Mouse (Mus musculus): ENCODE measurements at regions not wholly inside any gene's neighbourhood (a gene's known extent, or its start where the extent isn't known, plus 50 kb on each side); places are given as distances from the start of the nearest gene placed in this dataset.

GRCm38 (mm10) chr6:4398599-4398980 lies 106.0 kb upstream of the Col1a2 start:
- Histone ChIP-seq H3K27me3 (ENCODE audit: insufficient read depth, low read length) (0 out of 2 replicates have a peak, but pooled peaks cover 6% of the 10 kb centered on the region), H3K27ac (ENCODE audit: low read depth, low read length) (no peak overlapping the region), H3K4me2 (ENCODE audit: low read depth) (no peak overlapping the region), H3K4me3 (ENCODE audit: low read depth, low read length) (no peak overlapping the region), H3K36me3 (ENCODE audit: insufficient read depth) (no peaks in the 10 kb centered on the region), H3K9ac (no peak overlapping the region), H3K4me1 (ENCODE audit: insufficient read depth) (0 out of 2 replicates have a peak, but pooled peaks cover 13% of the 10 kb centered on the region), H3K9me3 (ENCODE audit: low read length) (no peaks in the 10 kb centered on the region)
- ATAC-seq = no peak
- no peak for TF ChIP-seq CTCF (IDR thresholded peaks at IDR 0.05; ENCODE audit: low read depth)
- WGBS = 90% methylated on average over 9 of the region's 9 CpGs
- no peak for DNase-seq

GRCm38 (mm10) chr6:4405301-4405700 lies 99.3 kb upstream of the Col1a2 start:
- Histone ChIP-seq H3K9me3 (ENCODE audit: low read length) (no peaks in the 10 kb centered on the region), H3K4me3 (ENCODE audit: low read depth, low read length) (no peak overlapping the region), H3K27me3 (ENCODE audit: insufficient read depth, low read length) (no peaks in the 10 kb centered on the region), H3K9ac (no peak overlapping the region), H3K4me1 (ENCODE audit: insufficient read depth) (no peaks in the 10 kb centered on the region), H3K36me3 (ENCODE audit: insufficient read depth) (no peaks in the 10 kb centered on the region), H3K27ac (ENCODE audit: low read depth, low read length) (no peak overlapping the region), H3K4me2 (ENCODE audit: low read depth) (no peak overlapping the region)
- ATAC-seq (peak; percentile 84), DNase-seq (peak; percentile 40)
- TF ChIP-seq CTCF (IDR thresholded peaks at IDR 0.05; ENCODE audit: low read depth) = no peak
- 70% methylated on average over 3 of the region's 3 CpGs for WGBS

DNA sequence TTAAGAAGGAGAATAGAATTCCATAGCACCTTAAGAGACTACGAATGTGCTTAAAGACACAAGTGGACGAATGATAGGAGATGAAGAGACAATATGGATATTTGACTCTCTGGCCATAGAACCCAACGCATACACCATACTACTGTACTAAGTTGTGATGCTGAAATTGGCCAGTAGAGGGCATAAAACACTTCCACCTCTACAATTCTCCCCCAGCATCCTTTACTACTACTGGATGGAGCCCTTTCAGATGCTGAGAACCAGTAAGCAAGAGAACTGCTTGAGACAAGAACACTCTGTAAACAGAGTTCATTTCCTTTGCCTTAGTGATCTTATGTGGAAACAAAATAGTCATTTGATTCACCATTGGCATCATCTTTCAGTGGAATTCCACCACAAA lies 96.9 kb upstream of the Col1a2 start:
- Histone ChIP-seq H3K36me3 (ENCODE audit: insufficient read depth) (no peaks in the 10 kb centered on the region), H3K27me3 (ENCODE audit: insufficient read depth, low read length) (no peaks in the 10 kb centered on the region), H3K4me2 (ENCODE audit: low read depth) (no peak overlapping the region), H3K9me3 (ENCODE audit: low read length) (no peaks in the 10 kb centered on the region), H3K9ac (no peak overlapping the region), H3K4me1 (ENCODE audit: insufficient read depth) (no peaks in the 10 kb centered on the region), H3K27ac (ENCODE audit: low read depth, low read length) (no peak overlapping the region), H3K4me3 (ENCODE audit: low read depth, low read length) (no peak overlapping the region)
- no peak for ATAC-seq
- peak; percentile 43 for TF ChIP-seq CTCF (IDR thresholded peaks at IDR 0.05; ENCODE audit: low read depth)
- 58% methylated on average over 3 of the region's 3 CpGs for WGBS
- DNase-seq = no peak

GRCm38 (mm10) chr6:4413201-4413600 lies 91.4 kb upstream of the Col1a2 start:
- Histone ChIP-seq H3K9me3 (ENCODE audit: low read length) (no peaks in the 10 kb centered on the region), H3K9ac (no peak overlapping the region), H3K4me2 (ENCODE audit: low read depth) (no peak overlapping the region), H3K4me3 (ENCODE audit: low read depth, low read length) (no peak overlapping the region), H3K36me3 (ENCODE audit: insufficient read depth) (no peaks in the 10 kb centered on the region), H3K27ac (ENCODE audit: low read depth, low read length) (no peak overlapping the region), H3K4me1 (ENCODE audit: insufficient read depth) (no peaks in the 10 kb centered on the region), H3K27me3 (ENCODE audit: insufficient read depth, low read length) (no peaks in the 10 kb centered on the region)
- TF ChIP-seq CTCF (IDR thresholded peaks at IDR 0.05; ENCODE audit: low read depth) = no peak
- no peak for DNase-seq
- 83% methylated on average over 3 of the region's 3 CpGs for WGBS
- no peak for ATAC-seq

GRCm38 (mm10) chr6:4414166-4414565 lies 90.4 kb upstream of the Col1a2 start:
- H3K27me3 ChIP-seq (ENCODE audit: insufficient read depth, low read length) = no peaks in the 10 kb centered on the region
- no peak for DNase-seq
- WGBS = 33% methylated on average over 6 of the region's 6 CpGs

GRCm38 (mm10) chr6:4415206-4415605 lies 89.4 kb upstream of the Col1a2 start:
- Histone ChIP-seq H3K4me2 (ENCODE audit: low read depth) (no peak overlapping the region), H3K4me1 (ENCODE audit: insufficient read depth) (no peaks in the 10 kb centered on the region), H3K27ac (ENCODE audit: low read depth, low read length) (no peak overlapping the region), H3K9ac (no peak overlapping the region), H3K27me3 (ENCODE audit: insufficient read depth, low read length) (no peaks in the 10 kb centered on the region), H3K36me3 (ENCODE audit: insufficient read depth) (no peaks in the 10 kb centered on the region), H3K4me3 (ENCODE audit: low read depth, low read length) (no peak overlapping the region), H3K9me3 (ENCODE audit: low read length) (no peaks in the 10 kb centered on the region)
- DNase-seq (no peak), ATAC-seq (no peak)
- no peak for TF ChIP-seq CTCF (IDR thresholded peaks at IDR 0.05; ENCODE audit: low read depth)
- WGBS = 87% methylated on average over 7 of the region's 7 CpGs

More at GRCm38 (mm10) chr6:4414166-4414565, 90.4 kb upstream of the Col1a2 start:
- no peak overlapping the region for H3K4me2 ChIP-seq (ENCODE audit: low read depth)
- H3K4me1 ChIP-seq (ENCODE audit: insufficient read depth) = no peaks in the 10 kb centered on the region
- H3K4me3 ChIP-seq (ENCODE audit: low read depth, low read length) = no peak overlapping the region
- H3K9me3 ChIP-seq (ENCODE audit: low read length) = no peaks in the 10 kb centered on the region
- ATAC-seq = no peak
- no peaks in the 10 kb centered on the region for H3K36me3 ChIP-seq (ENCODE audit: insufficient read depth)
- TF ChIP-seq CTCF (IDR thresholded peaks at IDR 0.05; ENCODE audit: low read depth) = peak; percentile 55
- no peak overlapping the region for H3K9ac ChIP-seq
- H3K27ac ChIP-seq (ENCODE audit: low read depth, low read length) = no peak overlapping the region

DNA sequence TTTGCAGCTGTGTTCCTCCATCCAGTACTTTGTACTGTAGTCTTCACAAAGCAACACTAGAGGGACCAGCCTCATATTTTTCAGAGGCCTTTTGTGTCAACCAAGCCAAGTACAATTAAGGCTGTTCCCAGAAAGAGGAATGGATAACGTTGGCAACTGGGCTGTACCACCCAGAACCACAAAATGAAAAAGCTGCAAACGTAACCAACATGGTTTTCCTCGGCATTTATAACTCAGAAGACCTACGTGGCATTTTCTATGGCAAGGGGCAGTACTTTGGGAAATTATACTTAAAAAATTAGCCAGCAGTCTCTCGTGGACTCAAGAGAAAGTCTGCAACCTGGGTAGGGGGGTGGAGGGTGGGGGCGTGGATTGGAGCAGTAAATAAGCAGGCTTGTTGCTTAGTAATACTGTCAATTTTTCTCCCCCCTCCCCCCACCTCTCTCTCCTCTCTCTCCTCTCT lies 87.3 kb upstream of the Col1a2 start:
- Histone ChIP-seq H3K9me3 (ENCODE audit: low read length) (no peaks in the 10 kb centered on the region), H3K36me3 (ENCODE audit: insufficient read depth) (no peaks in the 10 kb centered on the region), H3K27ac (ENCODE audit: low read depth, low read length) (0 out of 2 replicates have a peak overlapping the region, but pooled peaks have one; percentile 40), H3K4me2 (ENCODE audit: low read depth) (peak overlapping the region; percentile 43), H3K27me3 (ENCODE audit: insufficient read depth, low read length) (no peaks in the 10 kb centered on the region), H3K4me1 (ENCODE audit: insufficient read depth) (no peaks in the 10 kb centered on the region), H3K9ac (peak overlapping the region; percentile 28; the same call in 1 of the 2 replicates), H3K4me3 (ENCODE audit: low read depth, low read length) (no peak overlapping the region; the same call in 1 of the 2 replicates)
- ATAC-seq = peak; percentile 97
- 22% methylated on average over 6 of the region's 6 CpGs for WGBS
- DNase-seq = peak; percentile 77
- peak; percentile 73 for TF ChIP-seq CTCF (IDR thresholded peaks at IDR 0.05; ENCODE audit: low read depth)
